Mouse (Mus musculus) E14TG2a.4 (cell line): Measurements from ENCODE around the gene Mansc4.

Source experiments
- CTCF ChIP-seq: conservative IDR thresholded peaks from 2 replicates; pipeline ENCODE4 v1.5.1; 2014; ENCODE audit warnings: low read length
- NANOG ChIP-seq: IDR thresholded peaks from 2 replicates; pipeline ENCODE4 v1.6.1; 2014; ENCODE audit warnings: borderline replicate concordance, low read length, mixed read lengths
- POU5F1 ChIP-seq: IDR thresholded peaks from 2 replicates; pipeline ENCODE4 v1.6.1; 2014; ENCODE audit warnings: low read length, borderline replicate concordance

DNA sequence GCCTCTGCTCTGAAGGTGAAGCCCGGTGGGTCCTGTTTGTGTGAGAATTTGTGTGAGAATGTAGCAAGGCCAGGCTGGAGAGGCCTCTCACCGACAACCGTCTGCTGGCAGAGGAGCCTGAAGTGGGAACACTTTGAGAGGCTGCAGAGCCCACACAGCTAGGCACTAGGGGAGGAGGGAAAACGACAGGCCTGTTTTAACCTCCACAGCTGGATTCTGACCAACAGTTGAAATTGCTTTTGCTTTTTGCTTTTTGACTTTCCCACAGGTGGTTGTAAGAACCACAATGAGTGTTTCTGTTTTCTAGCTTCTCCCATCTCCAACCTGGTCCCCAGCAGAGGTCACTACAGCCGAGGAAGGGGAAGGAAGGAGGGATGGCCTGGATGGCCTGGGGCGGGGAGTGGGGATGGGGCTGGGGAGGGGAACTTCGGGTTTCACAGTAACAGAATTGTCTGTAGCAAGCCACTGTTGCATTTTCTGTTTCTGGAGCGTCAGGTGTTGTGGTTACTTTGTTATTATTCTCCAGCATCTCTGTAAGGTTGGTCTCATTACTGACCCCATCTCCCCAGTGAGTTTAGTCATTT is 10.6 kb upstream of the Mansc4 start:
- no peak for TF ChIP-seq CTCF
- no peak for TF ChIP-seq POU5F1
- TF ChIP-seq NANOG = no peak
